Mouse (Mus musculus): ENCODE results near the gene Zc3h12b.
A peak's percentile ranks its signal among the peaks of the same experiment; 100 is the strongest.

The Zc3h12b gene

DNA sequence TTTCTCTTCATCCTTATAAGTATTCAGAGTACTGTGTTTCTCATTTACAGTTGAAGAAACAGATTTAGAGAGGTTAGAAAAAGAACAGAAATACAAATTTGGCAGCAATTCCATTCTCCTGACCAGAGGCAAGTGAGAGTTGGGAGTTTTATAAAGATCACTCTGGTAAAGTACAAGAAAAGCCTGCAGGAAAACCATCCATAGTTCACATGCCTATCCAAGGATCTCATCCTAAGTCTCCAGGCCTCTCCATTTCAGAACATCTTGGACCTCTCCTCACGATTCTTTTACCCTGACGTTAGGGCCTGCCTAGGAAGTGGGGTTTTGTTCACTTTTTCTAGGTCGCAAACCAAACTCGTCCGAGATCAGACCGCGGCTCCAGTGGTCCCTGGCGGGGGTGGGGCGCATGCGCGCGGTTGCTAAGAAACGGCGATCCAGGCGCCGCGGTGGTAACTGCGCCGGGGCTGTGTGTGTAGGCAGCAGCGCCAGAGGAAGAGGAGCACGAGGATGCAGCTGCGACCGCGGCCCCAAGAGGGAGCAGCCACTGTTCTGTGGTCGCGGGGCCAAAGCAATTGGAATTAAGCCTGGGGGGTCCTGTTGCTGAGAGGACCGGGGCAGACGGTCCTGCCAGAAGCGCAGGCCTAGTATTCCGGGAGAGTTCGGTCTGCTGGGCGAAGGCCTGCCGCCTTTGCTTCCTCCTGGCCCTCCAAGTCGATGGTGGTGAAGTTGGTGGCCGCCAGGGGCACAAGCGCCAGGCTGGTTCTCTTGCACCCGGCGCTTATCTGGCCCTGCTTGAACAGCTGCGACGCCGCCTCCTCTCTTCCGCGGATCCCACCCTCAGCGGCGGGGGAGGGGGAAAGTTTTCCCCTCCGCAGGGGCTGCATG, at the start of gene Zc3h12b:
Gene Zc3h12b, plus strand, starts transcription at position 452 of the 885 bp plus-strand sequence.
- DNase-seq = peak; percentile 48 to 54

DNA sequence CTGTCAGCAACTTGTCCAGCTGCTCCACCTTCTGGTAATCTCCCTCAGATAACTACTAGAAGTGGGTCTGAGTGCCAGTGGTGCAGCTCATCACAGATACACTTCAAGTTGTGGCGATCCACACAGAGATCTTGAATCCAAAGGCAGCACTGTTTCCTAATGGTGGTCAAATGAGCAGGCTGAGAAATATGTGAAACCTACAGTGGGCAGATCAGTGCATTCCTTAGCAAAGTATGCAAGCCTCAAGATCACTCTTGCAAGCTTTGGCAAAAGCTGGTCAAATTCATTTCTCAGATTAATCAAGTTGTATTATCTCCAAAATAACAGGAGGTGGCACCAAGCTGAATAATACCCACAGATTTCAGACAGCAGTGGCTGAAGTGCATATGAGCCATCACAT, 29.3 kb upstream of the Zc3h12b start:
- no peak for DNase-seq

DNA sequence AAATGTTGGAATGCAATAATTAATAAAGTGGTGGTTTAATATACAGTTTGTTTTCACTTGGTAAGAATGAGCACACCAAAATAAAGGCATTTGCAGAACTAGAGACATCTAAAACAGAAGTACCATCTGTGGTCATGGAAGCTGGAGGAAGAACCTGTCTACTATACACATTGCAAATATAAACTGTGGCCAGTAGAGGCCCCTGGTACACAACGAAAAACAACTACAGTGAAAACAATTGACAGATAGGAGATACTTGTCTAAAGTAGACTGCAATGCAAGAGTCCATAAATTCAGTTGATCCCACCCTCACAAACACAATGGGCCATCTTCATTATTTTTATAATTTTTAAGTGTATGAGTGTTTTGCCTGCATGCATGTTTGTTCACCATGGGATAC, 24.4 kb upstream of the Zc3h12b start:
- DNase-seq = peak in 1 of 2 experiments; percentile 26

DNA sequence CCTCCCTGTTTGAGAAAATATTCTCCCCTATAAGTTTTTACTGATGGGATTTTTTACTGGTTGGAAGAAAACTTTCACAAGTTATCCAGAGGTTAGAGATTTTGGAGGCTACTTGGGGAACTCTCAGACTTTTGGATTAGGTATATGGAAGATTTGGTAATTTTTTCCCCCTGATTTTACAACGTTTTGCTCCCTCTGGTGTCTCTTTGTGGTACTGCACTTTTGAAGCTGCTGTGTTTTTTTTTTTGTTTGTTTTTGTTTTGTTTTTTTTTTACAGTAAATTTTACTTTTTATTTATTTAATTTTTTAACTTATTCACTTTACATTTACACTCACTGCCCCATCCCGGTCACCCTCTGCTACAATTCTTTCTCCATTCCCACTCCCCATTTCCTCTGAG, 26.8 kb downstream of the Zc3h12b start:
- DNase-seq = peak; percentile 25 to 31

DNA sequence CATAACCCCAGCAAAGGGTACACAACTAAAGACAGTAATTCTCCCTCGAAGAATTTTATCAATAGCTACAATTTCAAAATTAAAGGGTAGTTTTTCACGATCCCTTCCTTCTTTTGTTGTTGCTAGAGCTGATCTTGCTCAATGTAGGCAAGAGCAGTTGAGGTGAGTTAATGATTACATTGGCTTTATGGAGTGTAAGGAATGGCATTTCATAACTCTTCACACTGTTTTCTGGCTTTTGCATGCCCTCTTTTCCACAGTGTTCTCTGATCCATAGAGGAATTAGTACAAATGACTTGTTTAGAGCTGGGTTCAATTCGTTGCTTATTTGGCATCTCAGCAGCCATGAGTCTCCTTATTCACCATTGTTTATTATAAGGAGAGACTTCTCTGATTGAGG, 84.4 kb downstream of the Zc3h12b start:
- DNase-seq = no peak

DNA sequence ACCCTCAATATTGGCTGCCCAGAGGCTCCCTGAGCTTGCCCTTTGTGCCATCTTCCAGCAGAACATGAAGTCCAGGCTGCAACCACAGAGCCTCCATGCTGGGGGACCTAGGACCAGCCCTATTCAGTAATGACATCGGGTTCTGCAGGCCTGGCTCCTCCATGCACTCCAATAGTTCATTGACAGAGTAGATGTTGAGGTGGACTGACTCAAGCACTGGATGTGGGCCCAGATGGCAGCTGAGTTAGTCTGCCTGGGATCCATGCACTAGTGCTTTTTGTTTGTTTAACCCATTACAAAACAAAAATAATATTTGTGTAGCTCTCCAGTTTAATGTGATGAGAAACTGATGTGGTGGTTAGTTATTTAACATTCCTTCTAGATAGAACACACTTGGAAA, 90.3 kb downstream of the Zc3h12b start:
- DNase-seq = no peak

DNA sequence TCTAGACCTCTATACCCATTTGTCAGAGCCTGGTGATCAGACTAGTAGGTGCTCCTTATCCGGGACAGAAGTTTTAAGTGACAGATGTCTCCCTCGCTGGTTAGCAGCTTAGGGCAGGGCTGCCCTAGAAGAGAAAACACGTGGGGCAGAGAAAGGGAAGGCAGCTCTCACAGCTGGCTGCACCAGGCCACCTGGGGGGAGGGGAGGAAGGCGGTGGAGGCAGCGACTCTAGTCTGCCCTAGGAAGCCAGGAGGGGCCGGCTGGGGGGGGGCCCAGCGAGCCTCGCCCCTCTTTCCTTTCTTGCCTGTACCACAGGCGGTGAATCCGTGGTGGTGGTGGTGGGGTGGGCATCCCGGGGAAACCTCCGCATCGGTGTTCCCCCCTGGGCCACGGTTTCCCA, 141.3 kb downstream of the Zc3h12b start:
- no peak for DNase-seq

DNA sequence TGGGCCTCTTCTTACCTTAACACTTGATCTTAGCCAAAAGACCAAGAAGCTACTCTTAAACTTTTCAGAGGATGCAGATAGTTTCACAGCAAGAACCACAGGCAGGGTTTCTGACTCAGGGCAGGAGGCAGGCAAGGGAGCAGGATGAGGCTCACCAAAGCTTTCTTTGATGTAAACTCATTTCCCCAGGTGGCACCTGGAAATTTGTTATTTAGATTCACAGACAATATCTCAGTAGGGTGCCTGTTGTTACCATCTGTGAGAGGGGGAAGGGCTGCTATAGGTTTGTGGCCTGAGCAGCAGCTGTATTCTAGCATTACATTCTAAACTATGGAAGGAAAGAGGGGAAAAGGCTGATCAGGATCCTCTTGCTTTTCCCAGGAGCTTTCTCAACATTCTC, 169.6 kb downstream of the Zc3h12b start:
- DNase-seq = no peak

DNA sequence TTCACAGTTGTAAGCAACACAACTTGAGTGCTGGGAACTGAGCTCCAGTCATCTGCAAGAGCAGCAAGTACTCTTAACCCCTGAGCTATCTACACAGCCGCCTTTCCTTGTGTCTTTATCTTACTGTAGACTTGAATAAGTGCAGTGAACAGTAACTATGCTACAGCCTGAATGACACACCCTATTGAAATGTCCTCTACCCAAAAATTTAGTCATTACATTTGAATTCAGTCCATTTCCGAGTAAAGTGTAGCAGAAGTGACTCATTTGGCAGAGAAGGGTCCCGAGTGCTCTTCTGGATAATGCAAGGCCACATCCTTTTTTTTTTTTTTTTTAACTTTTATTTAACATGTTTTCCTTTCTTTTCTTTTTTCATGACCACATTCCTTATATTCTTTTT, 191.2 kb downstream of the Zc3h12b start:
- no peak for DNase-seq

DNA sequence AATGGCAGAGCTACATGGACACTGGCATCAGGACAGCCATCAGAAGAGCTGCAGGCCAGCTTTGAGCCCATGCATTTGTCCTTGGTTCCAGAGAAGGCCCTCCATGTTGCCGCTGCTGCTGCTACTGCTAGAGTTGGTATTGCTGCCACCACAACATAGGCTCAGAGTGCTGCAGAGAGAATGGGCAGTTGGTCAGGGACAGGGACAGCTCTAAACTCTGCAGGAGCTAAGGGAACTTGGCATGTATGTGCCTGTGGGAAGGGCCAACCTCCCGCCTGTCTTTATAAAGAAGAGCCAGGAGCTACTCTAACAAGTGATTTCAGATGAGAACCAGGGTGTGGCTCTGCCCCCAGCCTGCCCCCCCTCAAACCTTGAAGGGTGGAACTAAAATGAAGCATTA, 224.0 kb downstream of the Zc3h12b start:
- DNase-seq = no peak

DNA sequence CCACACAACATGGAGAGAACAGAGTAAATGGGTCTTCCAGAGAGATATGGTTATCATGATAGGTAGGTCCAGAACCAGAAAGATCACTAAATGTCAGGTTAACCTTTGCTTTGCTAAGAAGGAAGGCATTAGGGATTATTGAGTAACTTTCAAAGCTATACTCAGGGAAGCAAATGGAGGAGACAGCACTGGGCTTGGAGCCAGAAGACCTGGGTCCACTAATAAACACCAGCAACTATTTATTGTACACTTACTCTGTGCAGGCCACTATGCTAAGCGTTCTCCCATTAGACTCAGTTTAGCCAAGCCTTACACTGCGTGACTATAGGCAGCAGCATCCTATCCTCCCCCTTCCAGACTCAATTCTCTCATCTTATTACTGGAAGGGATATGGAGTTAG, 234.0 kb downstream of the Zc3h12b start:
- no peak for DNase-seq

DNA sequence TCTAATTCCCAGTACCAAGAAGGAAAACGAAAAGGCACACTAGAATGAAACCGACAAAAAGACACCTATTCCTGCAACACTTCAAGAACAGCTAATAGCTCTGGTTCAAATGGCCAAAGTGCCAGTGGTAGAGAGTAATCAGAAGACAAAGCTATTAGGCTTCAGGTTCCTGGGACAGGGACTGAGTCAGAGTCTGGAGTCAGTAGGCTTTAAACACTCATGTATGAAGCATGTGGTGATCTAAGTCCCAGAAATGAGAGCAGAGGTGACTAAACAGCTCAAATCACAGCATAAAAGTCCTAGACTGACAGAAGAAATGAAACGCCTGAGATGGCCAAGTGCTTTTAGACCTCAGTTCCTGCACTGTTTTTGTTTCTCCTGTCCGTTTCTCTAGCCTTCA, 236.7 kb downstream of the Zc3h12b start:
- no peak for DNase-seq

DNA sequence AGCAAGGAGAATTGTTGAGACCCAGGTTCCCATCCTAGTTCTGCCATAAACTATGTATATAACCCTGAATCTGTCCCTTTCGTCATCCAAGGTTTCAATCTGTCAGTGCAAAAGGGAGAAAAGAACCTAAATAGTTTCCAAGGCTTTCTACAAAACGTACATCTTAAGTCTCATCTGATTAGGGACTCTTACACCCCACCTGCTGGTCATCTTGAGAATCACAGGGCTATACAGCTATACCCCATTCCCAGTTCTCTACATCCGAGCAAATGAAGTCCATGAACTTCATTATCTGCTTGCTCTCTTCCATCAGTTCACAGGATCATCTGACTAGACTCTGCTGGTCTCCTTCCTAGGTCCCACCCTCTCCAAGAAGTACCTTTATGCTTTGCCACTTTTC, 239.3 kb downstream of the Zc3h12b start:
- DNase-seq = peak; percentile 35 to 53

DNA sequence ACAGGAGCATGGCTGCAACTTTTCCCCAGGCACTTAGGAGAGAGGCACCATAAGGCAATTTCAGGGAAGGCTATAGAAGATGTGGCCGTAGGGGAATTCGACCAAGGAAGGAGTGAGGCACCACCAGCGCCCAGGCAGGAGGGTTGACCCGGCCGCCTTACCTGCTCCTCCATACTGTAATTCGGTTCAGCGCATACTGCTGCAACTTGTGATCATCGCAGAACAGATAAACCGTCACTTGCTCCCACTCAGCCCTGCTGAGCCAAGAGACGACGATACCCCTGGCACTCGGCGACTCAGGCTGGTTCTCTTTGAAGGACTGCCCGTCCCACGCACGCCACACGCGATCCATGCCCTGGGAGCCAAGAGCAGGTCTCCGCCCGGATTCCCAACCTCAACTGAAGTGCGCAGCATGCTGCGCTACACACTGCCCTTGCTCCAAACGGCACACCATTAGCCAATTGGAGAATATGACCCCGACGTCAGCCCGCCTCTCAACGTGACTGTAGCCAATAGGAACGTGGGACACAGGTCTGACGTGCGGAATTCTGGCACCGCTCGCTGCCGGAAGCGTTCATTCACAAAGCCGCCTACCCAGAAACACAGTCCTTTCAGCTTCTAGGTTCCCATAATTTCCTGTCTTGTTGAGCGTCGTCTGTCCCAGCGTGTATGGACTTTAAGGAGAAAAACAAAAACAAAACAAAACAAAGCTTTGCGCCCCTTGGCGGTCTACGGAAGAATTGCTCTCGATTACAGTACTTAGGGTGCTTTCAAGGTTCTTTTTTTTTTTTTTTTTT, 245.2 kb downstream of the Zc3h12b start, which contains the start of gene Las1l:
Gene Las1l, minus strand, starts transcription at position 466 of the 797 bp plus-strand sequence.
- DNase-seq = peak; percentile 84 to 88

DNA sequence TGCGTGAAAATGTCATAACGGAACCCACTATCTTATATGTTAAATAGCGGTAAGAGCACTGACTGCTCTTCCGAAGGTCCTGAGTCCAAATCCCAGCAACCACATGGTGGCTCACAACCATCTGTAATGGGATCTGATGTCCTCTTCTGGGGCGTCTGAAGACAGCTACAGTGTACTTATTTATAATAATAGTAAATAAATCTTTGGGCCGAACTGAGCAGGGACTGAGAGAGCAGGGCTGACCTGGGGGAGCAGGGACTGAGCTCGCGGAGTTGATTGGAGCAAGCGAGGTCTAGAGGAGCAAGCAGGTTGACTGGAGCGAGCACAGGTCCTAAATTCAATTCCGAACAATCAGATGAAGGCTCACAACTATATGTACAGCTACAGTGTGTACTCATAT, 246.0 kb downstream of the Zc3h12b start:
- peak; percentile 11 to 17 for DNase-seq

DNA sequence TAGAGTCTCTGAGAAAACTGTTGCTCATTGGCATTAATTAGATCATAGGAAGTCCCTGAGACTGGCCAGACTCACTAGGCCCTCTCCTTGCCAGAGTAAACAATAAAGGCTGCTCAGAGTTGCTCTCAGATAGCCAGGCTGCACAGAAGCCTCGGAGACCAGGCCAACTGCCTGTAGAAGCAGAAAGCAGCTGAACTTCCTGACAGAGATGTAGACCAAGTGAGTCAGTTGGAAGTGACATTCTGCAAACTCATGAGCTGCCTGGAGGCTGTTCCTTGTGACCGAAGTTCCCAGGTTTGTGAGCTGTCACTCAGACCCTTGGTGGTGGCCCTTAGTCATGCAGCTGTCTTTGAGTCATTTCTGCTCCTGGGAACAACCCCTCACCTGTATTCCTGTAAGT, 251.9 kb downstream of the Zc3h12b start:
- DNase-seq = no peak

DNA sequence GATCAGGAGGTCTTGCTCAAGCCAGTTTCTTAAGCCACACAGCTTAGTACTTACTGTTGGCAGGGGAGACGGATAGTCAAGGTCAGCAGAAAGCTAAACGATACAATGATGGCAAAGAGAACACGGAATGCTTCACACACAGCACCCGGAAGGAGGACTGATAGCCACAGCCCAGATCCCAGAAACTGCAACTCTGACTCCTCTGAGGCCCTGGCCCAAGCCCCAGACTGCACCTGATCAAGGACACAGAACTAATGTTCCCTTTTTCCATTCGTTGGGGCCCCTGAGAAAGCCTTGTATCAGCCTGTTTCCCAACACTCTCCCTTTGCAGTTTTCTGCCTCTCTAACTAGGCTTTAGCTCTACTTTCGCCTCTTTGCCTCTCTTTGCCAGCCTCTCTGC, 253.6 kb downstream of the Zc3h12b start:
- no peak for DNase-seq

DNA sequence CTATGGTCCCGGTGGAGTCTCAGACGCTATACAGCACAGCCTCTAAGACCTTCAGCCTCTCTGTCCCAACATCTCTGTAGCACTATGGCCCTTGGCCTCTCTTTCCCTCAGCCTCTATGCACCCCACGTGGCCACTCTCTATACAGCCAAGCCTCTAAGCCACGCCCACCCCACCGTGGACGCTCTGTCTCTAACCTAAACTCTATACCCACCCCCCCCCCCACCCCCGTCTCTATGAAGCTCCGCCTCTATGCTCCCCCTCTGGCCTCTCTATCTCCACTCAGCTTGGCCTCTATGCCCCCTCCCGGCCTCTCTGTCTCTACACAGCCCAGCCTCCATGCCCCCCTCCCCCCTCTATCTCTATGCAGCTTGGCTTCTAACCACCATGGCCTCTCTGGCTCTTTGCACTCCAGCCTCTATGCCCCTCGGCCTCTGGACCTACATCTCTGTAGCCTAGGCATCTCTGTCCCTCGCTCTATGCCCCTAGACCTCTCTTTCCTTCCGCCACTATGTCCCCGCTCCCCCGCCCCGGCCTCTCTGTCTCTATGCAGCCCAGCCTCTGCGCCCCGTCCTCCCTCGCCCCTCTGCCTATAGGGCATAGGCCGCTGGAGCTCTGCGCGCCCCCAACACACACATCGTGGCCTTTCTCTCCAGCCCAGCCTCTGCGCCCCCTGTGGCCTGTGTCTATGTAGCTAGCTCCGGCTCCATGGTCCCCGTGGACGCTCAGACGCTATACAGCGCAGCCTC, 256.5 kb downstream of the Zc3h12b start:
- peak; percentile 75 to 78 for DNase-seq

DNA sequence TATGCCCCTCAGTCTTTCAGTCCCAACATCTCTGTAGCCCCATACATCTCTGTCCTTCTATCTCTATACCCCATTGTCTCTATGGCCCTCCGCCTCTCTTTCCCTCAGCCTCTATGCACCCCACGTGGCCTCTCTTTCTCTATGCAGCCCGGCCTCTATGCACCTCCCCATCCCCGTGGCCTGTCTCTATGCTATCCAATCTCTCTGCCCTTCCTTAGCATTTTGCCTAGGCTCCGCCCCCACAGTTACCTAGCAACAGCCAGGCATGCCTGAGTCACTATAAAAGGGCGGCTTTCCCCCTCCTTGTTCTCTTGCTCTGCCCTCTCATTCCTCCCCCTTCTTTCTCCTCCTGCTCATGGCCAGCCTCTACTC, 257.1 kb downstream of the Zc3h12b start:
- DNase-seq = peak; percentile 83 to 86

DNA sequence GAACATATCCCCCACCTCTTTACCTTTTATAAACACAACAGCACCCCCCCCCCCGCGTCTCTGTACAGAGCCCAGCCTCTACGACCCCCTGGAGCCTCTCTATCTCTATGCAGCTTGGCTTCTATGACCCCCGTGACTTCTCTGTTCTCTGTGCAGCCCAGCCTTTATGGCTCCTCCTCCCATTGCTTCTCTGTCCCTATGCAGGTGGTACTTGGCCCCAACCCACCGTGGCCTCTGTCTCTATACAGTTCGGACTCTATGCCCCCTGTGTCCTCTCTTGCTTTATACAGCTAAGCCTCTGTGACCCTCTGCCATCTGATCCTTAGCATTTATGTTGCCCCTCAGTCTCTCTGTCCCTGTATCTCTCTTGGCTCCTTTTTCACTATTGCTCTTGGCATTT, 257.6 kb downstream of the Zc3h12b start:
- no peak for DNase-seq

DNA sequence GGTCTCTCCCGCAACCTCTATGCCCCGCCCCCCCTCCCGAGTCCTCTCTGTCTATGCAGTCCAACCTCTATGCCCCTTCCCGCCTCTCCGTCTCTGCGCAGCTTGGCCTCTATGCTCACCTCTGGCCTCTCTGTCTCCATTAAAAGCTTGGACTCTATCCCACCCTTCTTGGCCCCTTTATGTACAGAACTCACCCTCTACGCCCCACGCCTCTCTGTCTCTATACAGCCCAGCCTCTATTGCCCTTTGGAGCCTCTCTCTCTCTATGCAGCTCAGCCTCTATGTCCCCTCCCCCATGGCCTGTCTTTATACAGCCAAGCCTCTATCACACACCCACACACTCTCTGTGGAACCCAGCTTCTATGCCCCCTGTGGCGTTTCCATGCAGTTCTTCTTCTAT, 258.5 kb downstream of the Zc3h12b start:
- no peak for DNase-seq
